Mouse (Mus musculus) forebrain, embryonic 11.5 days (tissue): ENCODE measurements around the gene Unc5b. TPM values are rescaled to one million over a fixed set of nuclear protein-coding genes. Genes with fewer than 3 reads are reported as not detected.

ENCODE experiments used
- ATAC-seq: fragments of 200-750 bp; cut with Nextera tagmentation; replicated peaks from 2 replicates; pipeline ENCODE4 v1.8.0; 2017; ENCODE audit warnings: moderate TSS enrichment; ENCODE audit not compliant: low FRiP score
- DNase-seq: peaks from one replicate; pipeline ENCODE4 v3.0.0-alpha.2; 2017; ENCODE audit warnings: low spot score
- H3K27ac ChIP-seq: fragments of 300-500 bp; sonication (generic); 2 replicates; pipeline ENCODE4 v1.5.1; 2014; ENCODE audit warnings: low read depth, low read length
- H3K27me3 ChIP-seq: fragments of 300-500 bp; sonication (generic); 2 replicates; pipeline ENCODE4 v1.6.1; 2014; ENCODE audit warnings: mild to moderate bottlenecking, low read length, mixed read lengths; ENCODE audit not compliant: control insufficient read depth, insufficient read depth
- H3K36me3 ChIP-seq: fragments of 300-500 bp; sonication (generic); 2 replicates; pipeline ENCODE4 v1.6.1; 2014; ENCODE audit warnings: mild to moderate bottlenecking, low read length, moderate library complexity, mixed read lengths; ENCODE audit not compliant: control insufficient read depth, insufficient read depth
- H3K4me1 ChIP-seq: fragments of 300-500 bp; sonication (generic); replicated peaks from 2 replicates; pipeline ENCODE4 v1.6.1; 2014; ENCODE audit warnings: low read length, mixed read lengths; ENCODE audit not compliant: control insufficient read depth, insufficient read depth
- H3K4me2 ChIP-seq: fragments of 300-500 bp; sonication (generic); 2 replicates; pipeline ENCODE4 v1.6.1; 2014; ENCODE audit warnings: low read depth, mild to moderate bottlenecking, low read length, moderate library complexity, mixed read lengths; ENCODE audit not compliant: severe bottlenecking
- H3K4me3 ChIP-seq: fragments of 300-500 bp; sonication (generic); 2 replicates; pipeline ENCODE4 v1.5.1; 2014; ENCODE audit warnings: low read depth, low read length
- H3K9ac ChIP-seq: fragments of 300-500 bp; sonication (generic); 2 replicates; pipeline ENCODE4 v1.6.1; 2014; ENCODE audit warnings: low read length
- H3K9me3 ChIP-seq: fragments of 300-500 bp; sonication (generic); 2 replicates; pipeline ENCODE4 v1.6.1; 2016; ENCODE audit warnings: low read length, mixed read lengths; ENCODE audit not compliant: control insufficient read depth
- WGBS: fragments of 180-500 bp; shearing (Covaris S2); extraction: QIAGEN DNeasy Blood & Tissue Kit; methylation state at CpG from one replicate; pipeline ENCODE4 v1.1.7; 2014; 5-methylcytosine and 5-hydroxymethylcytosine counted together
- polyA plus RNA-seq: library from polyadenylated mRNA; unstranded; fragments of >200 nt; fragmentation: Nextera tagmentation; extraction: Ambion mirVana; gene quantifications from 2 replicates; pipeline ENCODE4 v1.2.1, GENCODE M21; 2014

Unc5b gene
- polyA plus RNA-seq, 1 experiment from 2014 or later = 4.0 TPM

- Histone ChIP-seq H3K4me2 (no peak overlapping the region), H3K9ac (no peak overlapping the region), H3K36me3 (no peaks in the 10 kb centered on the region), H3K4me1 (no peaks in the 10 kb centered on the region), H3K27me3 (no peaks in the 10 kb centered on the region), H3K27ac (no peak overlapping the region), H3K4me3 (no peak overlapping the region), H3K9me3 (no peaks in the 10 kb centered on the region)
- ATAC-seq (no peak), DNase-seq (no peak)
- 87% methylated on average over 1 of the region's 1 CpGs for WGBS
Observed at GRCm38 (mm10) chr10:60762126-60762525, 69.3 kb downstream of the Unc5b start.

GRCm38 (mm10) chr10:60760377-60760776 is 71.0 kb downstream of the Unc5b start:
- no peak overlapping the region for H3K4me2 ChIP-seq
- WGBS = 5% methylated on average over 14 of the region's 14 CpGs
- DNase-seq = peak; percentile 95
- no peaks in the 10 kb centered on the region for H3K27me3 ChIP-seq
- no peaks in the 10 kb centered on the region for H3K9me3 ChIP-seq
- no peak overlapping the region for H3K4me3 ChIP-seq
- H3K4me1 ChIP-seq = no peaks in the 10 kb centered on the region
- H3K9ac ChIP-seq = no peak overlapping the region
- H3K27ac ChIP-seq = no peak overlapping the region
- no peaks in the 10 kb centered on the region for H3K36me3 ChIP-seq
- peak; percentile 72 for ATAC-seq

DNA sequence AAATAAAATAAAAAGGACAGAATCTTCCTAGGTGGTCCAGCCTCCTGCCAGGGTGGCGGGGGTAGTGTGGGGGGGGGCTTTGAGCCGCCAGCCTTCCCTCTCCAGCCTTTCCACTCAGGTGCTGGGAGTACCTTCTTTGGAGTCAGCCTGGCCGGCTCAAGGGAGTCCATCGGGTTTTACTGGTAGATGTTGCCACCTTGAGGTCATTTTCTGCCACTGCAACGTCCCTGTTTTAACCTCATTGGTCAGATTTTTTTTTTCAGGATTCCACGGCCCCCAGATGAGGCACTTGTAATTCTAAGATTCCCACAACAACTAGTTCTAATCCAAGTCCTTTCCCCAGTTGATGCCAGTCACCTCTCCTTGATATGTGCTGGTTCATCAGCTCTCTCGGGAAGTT is 74.4 kb downstream of the Unc5b start:
- no peak overlapping the region for H3K27ac ChIP-seq
- H3K36me3 ChIP-seq = no peaks in the 10 kb centered on the region
- no peak overlapping the region for H3K4me2 ChIP-seq
- no peaks in the 10 kb centered on the region for H3K9me3 ChIP-seq
- no peak overlapping the region for H3K4me3 ChIP-seq
- H3K27me3 ChIP-seq = no peaks in the 10 kb centered on the region
- ATAC-seq = no peak
- no peak overlapping the region for H3K9ac ChIP-seq
- H3K4me1 ChIP-seq = peaks cover 2% of the 10 kb centered on the region; the same call in 1 of the 2 replicates
- DNase-seq = peak; percentile 79
- WGBS = 9% methylated on average over 7 of the region's 7 CpGs

- Histone ChIP-seq H3K36me3 (no peaks in the 10 kb centered on the region), H3K27me3 (no peaks in the 10 kb centered on the region), H3K4me1 (peaks cover 3% of the 10 kb centered on the region; the same call in 1 of the 2 replicates), H3K9ac (no peak overlapping the region), H3K4me2 (no peak overlapping the region), H3K27ac (no peak overlapping the region), H3K9me3 (no peaks in the 10 kb centered on the region), H3K4me3 (no peak overlapping the region)
- no peak for ATAC-seq
- no peak for DNase-seq
Observed at GRCm38 (mm10) chr10:60756146-60756545, 75.2 kb downstream of the Unc5b start.

DNA sequence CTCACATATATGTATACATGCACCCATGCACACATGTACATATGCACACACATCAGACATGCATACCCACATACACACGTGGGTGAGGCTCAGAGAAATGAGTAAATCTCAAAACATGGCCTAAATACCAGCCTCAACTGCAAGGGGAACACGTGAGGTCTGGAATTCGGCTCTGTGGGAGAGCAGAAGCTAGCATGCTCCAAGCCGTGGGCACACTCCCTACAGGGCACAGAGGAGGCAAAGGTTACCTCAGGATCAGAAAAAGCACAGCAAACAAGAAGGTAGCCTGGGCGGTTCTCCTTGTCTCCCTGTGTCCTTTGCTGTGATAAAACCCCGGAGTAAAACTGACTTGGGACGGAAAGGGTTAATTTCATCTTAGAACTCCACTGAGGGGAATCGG is 77.4 kb downstream of the Unc5b start:
- Histone ChIP-seq H3K27me3 (no peaks in the 10 kb centered on the region), H3K4me2 (no peak overlapping the region), H3K4me1 (peaks cover 3% of the 10 kb centered on the region; the same call in 1 of the 2 replicates), H3K36me3 (no peaks in the 10 kb centered on the region), H3K4me3 (no peak overlapping the region), H3K9ac (no peak overlapping the region), H3K9me3 (no peaks in the 10 kb centered on the region), H3K27ac (no peak overlapping the region)
- DNase-seq = no peak
- no peak for ATAC-seq
- WGBS = 75% methylated on average over 8 of the region's 8 CpGs

DNA sequence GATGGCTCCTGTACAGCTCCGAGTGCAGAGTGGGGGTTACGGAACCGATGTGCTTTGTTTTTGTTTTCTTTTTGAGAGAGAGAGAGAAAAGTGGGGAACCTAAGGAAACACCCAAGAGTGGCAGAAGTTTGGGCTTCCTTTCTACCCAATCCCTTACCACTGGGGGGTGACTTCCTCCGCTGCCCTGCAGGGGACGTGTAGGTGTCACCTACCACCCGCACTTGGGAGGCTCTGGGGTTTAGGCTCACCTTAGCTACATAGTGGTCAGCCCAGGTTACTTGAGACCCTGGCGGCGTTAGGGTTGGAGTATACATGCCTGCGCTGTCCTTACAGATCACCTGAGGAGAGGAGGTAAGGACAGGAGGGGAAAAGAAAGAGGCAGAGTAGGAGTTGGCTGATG is 78.1 kb downstream of the Unc5b start:
- no peak overlapping the region for H3K27ac ChIP-seq
- WGBS = 70% methylated on average over 9 of the region's 9 CpGs
- no peaks in the 10 kb centered on the region for H3K27me3 ChIP-seq
- no peak; the same call in 1 of the 2 replicates for ATAC-seq
- peaks cover 3% of the 10 kb centered on the region; the same call in 1 of the 2 replicates for H3K4me1 ChIP-seq
- no peaks in the 10 kb centered on the region for H3K36me3 ChIP-seq
- no peak for DNase-seq
- H3K4me2 ChIP-seq = no peak overlapping the region; the same call in 1 of the 2 replicates
- H3K4me3 ChIP-seq = no peak overlapping the region
- H3K9me3 ChIP-seq = no peaks in the 10 kb centered on the region
- peak overlapping the region; percentile 77; the same call in 1 of the 2 replicates for H3K9ac ChIP-seq

- peak; percentile 94 for ATAC-seq
- peak within 1 kb of the TSS; percentile 77 for H3K9ac ChIP-seq
- peaks cover 3% of the 10 kb centered on the region; the same call in 1 of the 2 replicates for H3K4me1 ChIP-seq
- peak; percentile 99 for DNase-seq
- no peaks in the 10 kb centered on the region for H3K9me3 ChIP-seq
- H3K4me2 ChIP-seq = peak within 1 kb of the TSS; percentile 94
- peak within 1 kb of the TSS; percentile 51 for H3K4me3 ChIP-seq
- H3K27ac ChIP-seq = 0 out of 2 replicates have a peak within 1 kb of the TSS, but pooled peaks have one; percentile 37
- 7% methylated on average over 41 of the region's 41 CpGs for WGBS
- H3K36me3 ChIP-seq = no peaks in the 10 kb centered on the region
- H3K27me3 ChIP-seq = no peaks in the 10 kb centered on the region
Observed at GRCm38 (mm10) chr10:60752040-60753020, 79.1 kb downstream of the Unc5b start, which contains the start of gene Slc29a3. Gene Slc29a3, minus strand, starts transcription at chr10:60752794.

DNA sequence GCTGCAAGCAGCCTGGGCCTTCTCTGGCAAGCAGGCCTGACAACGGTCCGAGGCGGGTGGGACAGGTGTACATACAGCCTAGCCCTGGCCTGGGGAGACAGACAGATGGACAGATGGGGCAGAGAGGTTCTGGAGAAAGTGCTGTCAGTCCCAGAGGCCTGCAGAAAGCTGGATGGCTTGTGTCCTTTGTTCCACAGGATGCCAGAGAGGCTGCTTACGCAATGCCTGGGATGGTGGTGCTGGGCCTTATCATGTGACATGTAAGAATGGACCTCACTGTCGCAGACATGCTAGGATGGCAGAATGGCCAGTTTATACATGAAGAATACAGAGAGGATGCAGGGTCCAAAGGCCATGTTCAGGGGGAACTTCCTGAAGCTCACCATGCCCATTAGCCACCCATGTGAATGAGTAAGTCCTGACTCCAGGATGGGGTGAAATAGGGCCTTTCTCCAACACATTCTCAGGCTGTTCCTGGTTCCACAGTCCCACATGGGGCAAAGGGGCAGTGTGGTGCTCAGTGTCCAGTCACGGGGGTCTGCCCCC is 83.6 kb downstream of the Unc5b start:
- H3K4me3 ChIP-seq = no peak overlapping the region
- no peak for DNase-seq
- no peaks in the 10 kb centered on the region for H3K9me3 ChIP-seq
- 88% methylated on average over 6 of the region's 6 CpGs for WGBS
- no peak overlapping the region for H3K4me2 ChIP-seq
- no peak for ATAC-seq
- no peaks in the 10 kb centered on the region for H3K27me3 ChIP-seq
- 0 out of 2 replicates have a peak, but pooled peaks cover 3% of the 10 kb centered on the region for H3K4me1 ChIP-seq
- no peaks in the 10 kb centered on the region for H3K36me3 ChIP-seq
- no peak overlapping the region for H3K27ac ChIP-seq
- H3K9ac ChIP-seq = no peak overlapping the region
